Mouse (Mus musculus): ENCODE data around the gene Col15a1. TPM values are rescaled to one million over a fixed set of nuclear protein-coding genes. Genes with fewer than 3 reads are reported as not detected.

The Col15a1 gene
- total RNA-seq, 2 experiments from 2014 or later: 13.9 to 15.1 TPM

DNA sequence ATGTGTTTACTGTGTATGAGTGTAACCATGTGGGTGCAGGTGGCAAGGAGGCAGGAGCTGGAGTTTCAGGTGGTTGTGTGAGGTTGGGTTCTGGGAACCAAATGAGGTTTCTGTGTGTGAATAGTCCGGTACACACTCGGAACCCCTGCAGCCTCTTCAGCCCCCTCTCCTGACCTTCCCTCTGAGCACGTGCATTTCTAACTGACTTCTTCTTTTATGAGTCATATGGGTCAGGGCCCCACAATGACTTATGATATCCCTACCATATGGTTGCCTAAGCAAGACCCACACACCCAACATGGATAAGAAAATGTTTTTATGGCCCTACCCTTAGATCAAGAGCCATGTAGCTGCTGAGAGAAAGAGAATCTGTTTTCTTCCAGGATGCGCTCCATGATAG is 139.1 kb downstream of the Col15a1 start:
- DNase-seq (ENCODE audit: low spot score in 2 of 2): no peak

DNA sequence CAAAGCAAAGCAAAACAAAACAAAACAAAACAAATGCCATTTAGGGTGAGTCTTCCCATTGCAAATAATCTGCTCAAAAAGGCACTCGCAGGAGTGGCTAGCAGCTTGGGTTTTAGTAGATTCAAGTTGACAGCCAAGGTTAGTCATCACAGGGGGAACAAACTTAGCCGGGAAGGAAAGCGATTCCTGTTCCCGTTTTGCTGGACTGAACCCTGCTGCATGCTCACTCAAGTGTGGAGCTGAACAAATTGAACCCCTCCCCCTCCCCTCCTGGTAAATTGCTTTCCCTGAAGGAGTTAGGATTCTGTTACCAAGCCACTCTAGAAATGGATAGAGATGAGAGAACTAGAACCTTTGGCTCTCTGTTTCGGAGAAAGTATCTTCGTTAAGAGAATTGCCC is 141.8 kb downstream of the Col15a1 start:
- DNase-seq (ENCODE audit: low spot score in 2 of 2): no peak

DNA sequence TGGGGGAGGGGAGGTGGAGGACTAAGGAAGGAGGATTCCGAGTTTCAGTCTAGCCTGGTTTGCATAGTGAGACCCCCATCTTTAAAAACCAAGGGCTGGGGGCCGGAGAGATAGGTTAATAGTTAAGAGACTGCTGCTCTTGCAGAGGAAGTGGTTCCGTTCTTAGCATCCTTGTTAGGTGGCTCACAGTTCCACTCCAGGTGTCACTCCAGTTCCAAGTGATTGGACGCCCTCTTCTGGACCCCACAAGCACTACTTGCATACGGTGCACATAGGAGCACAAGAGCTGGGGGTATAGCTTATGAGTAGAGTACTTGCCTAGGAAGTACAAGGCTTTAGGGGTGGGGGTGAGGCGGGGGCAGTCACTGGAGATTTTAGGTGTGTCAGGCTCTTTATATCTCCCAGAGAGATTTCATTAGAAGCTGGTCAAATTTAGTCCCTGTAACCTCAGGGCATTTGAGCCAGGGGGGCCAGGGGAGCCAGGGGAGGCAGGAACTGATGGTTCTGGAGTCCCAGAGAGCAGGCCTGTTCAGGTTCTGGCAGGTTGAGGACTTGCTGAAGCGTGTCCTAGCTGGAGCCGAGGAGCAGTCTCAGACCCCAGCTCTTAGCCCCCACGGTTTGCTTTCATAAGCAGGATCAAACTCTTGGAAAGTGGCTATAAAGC is 143.6 kb downstream of the Col15a1 start:
- peak in 1 of 2 experiments; percentile 28 for DNase-seq (ENCODE audit: low spot score in 2 of 2)

DNA sequence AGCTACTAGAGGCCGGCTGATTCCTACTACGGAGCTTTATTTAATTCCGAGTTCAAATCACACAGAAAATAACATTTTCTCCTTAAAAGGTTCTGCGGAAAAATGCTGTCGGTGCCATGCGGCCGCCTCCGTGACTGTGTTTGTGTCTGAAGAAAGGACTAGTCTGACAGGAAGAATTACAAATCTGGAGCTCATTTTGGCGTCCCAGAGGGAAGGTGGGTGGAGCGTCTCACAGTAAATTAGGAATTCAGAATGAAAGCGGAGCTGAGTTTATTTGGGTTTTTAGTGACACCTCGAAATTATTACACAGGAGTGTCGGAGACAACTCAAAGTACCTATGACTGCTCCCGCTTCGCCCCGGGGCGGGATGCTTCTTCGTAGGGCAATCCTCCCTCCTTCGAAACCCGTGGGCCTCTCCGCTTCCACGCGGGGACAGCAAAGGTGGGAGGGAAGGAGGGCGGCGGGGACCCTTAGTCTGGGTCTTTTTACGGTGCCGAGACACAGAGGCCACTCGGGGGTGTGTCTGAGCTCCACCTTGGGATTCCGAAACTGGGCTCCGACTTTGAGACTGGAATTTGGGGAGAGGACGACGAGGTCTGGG is 144.2 kb downstream of the Col15a1 start:
- DNase-seq (ENCODE audit: low spot score in 2 of 2): peak in 1 of 2 experiments; percentile 73

DNA sequence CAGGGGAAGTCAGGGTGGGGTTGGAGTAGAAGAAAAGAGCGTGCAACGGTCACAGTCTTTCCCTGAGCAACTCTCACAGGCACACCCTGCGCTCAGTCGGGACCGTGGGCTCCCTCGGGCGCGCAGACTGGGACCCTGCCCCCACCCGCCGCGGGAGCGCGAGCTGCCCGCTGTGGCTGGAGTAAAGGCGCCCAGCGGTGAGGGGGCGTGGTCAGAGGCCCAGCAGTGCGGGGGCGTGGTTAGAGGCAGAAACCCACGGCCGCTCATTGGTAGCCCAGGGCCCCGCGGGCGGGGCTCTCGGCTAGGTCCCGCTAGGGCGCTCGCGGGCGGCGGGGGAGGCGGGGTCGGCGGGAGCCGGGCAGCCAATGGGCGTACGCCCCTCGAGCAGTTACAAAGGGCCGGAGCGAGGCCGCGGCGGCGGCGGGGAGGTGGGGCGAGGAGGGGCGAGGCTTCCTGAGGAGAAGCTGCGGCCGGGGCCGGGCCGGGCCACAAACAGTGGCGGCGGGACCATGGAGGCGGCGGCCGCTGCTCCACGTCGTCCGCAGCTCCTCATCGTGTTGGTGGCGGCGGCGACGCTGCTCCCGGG is 144.9 kb downstream of the Col15a1 start, which contains the start of gene Tgfbr1:
Gene Tgfbr1 (plus strand): TSS at position 420 of the 586 bp plus-strand sequence.
- DNase-seq (ENCODE audit: low spot score in 2 of 2): peak; percentile 91 to 96

DNA sequence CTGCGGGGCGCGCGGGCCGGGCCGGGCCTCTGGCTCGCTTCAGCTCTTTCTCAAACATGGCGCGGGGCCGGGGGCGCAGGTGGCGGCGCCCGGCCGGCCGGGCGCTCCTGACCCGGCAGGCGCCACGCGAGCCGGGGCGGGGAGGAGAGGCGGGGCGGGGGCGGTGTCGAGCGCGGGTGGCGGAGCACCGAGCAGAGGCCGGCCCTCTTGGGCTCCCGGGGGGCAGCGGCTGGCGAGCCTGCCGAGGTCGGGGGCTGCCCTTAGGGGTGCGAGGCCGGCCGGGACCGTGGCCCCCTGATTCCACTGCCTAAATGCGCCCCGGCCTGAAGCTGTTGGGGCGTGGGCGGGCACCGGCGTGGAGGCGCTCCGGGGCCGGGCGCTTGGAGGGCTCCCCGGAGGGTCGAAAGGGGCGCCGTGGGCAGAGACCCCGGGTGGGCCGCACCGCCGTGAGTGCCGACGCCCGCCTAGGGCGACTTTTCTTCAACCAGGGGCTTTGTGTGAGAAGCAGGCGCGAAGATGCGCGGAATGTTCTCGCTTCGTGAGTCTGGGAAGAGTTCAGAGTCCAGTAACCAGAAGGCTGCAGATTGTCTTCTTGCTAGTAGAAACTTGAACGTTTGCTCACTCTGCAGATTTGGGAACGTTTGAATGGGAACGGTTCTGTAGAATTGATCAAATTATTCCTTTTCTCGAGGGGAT is 145.6 kb downstream of the Col15a1 start:
- DNase-seq (ENCODE audit: low spot score in 2 of 2): peak; percentile 40 to 41

DNA sequence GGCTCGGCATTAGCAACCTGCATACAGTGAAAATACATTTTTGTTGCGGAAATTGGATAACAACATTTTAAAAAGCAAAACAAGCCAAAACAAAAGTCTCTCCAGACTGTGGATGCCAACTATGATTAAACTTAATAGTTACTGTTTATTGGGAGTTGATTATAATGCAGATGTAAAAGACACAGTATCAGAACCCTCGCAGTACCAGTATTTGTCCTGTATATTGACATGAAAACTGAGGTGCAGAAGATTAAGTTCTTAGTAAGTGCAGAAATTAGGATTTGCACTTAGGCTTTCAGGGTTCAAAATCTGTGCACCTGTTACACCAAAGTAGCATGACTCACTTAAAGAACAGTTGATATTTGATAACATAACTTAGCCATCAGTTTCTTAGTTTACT is 146.3 kb downstream of the Col15a1 start:
- no peak for DNase-seq (ENCODE audit: low spot score in 2 of 2)

DNA sequence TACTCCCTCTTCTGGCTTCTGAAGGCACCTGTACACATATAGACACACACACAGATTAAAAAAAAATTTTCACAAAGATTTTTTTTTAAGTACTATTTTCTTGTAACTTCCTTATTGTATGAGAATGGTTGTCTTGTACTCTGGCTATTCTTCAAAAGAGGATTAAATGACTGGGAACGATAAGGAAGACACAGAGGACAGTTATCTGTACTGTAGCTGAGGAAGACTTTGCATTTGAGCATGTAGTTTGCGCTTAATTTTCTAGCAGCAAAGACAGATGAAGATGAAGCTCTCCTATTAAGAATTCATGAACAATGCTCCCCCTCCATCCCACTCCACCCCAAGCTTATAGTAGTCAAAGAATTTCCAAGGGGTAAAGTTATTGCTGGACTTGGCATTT is 154.7 kb downstream of the Col15a1 start:
- DNase-seq (ENCODE audit: low spot score in 2 of 2): no peak

Other genes with a start within 250 kb of the Col15a1 start
- gene Gabbr2, start 216.3 kb upstream of the Col15a1 start, total RNA-seq (2021): 100 to 1,000 TPM; 214 to 221 TPM
- gene Anks6, start 150.7 kb upstream of the Col15a1 start, total RNA-seq (2021): 10 to 100 TPM; 19.4 to 21.3 TPM
- under 1 TPM; 0.92 to 0.95 TPM for gene Galnt12, start 116.3 kb upstream of the Col15a1 start, total RNA-seq (2021)
- 10 to 100 TPM; 24.5 to 26.1 TPM for gene Tgfbr1, start 145.1 kb downstream of the Col15a1 start, total RNA-seq (2021)